Mouse (Mus musculus) c-Kit-positive CD71-positive TER-119-negative erythroid progenitor cells, embryonic 14.5 days (primary cell): ENCODE results near the gene Cdh3.

Experiments used
- DNase-seq: peaks from one replicate; pipeline ENCODE4 v3.0.0-alpha.2; 2013; ENCODE audit warnings: low read depth

The Cdh3 gene

GRCm38 (mm10) chr8:106510365-106510975 is at the start of gene Cdh3:
TSS of gene Cdh3 (plus strand) at chr8:106510891.
- no peak for DNase-seq

- no peak for DNase-seq
Observed at GRCm38 (mm10) chr8:106462131-106462530, 48.6 kb upstream of the Cdh3 start.

- no peak for DNase-seq
Observed at GRCm38 (mm10) chr8:106463795-106464194, 46.9 kb upstream of the Cdh3 start.

GRCm38 (mm10) chr8:106469485-106469884 is 41.2 kb upstream of the Cdh3 start:
- no peak for DNase-seq

- DNase-seq = no peak
Observed at GRCm38 (mm10) chr8:106474001-106474400, 36.7 kb upstream of the Cdh3 start.

GRCm38 (mm10) chr8:106500018-106500685 is 10.5 kb upstream of the Cdh3 start, which contains the start of gene 6030452D12Rik:
TSS of gene 6030452D12Rik (plus strand) at chr8:106500522.
- no peak for DNase-seq

- no peak for DNase-seq
Observed at GRCm38 (mm10) chr8:106504241-106504640, 6.5 kb upstream of the Cdh3 start.

- DNase-seq = no peak
Observed at GRCm38 (mm10) chr8:106505328-106505965, 5.2 kb upstream of the Cdh3 start.

GRCm38 (mm10) chr8:106506106-106506505 is 4.6 kb upstream of the Cdh3 start:
- DNase-seq = no peak

GRCm38 (mm10) chr8:106507761-106508331 is 2.8 kb upstream of the Cdh3 start:
- no peak for DNase-seq

GRCm38 (mm10) chr8:106508456-106508855 is 2.2 kb upstream of the Cdh3 start:
- DNase-seq = no peak

GRCm38 (mm10) chr8:106509079-106509780 is 1.5 kb upstream of the Cdh3 start:
- no peak for DNase-seq

- DNase-seq = no peak
Observed at GRCm38 (mm10) chr8:106511065-106511501, 392 bp downstream of the Cdh3 start.

- DNase-seq = no peak
Observed at GRCm38 (mm10) chr8:106511531-106512041, 895 bp downstream of the Cdh3 start.

- DNase-seq = no peak
Observed at GRCm38 (mm10) chr8:106512475-106513150, 1.9 kb downstream of the Cdh3 start.

- DNase-seq = no peak
Observed at GRCm38 (mm10) chr8:106515946-106516479, 5.3 kb downstream of the Cdh3 start.

- no peak for DNase-seq
Observed at GRCm38 (mm10) chr8:106516581-106516980, 5.9 kb downstream of the Cdh3 start.

- DNase-seq = no peak
Observed at GRCm38 (mm10) chr8:106518763-106519162, 8.1 kb downstream of the Cdh3 start.

GRCm38 (mm10) chr8:106520578-106520977 is 9.9 kb downstream of the Cdh3 start:
- DNase-seq = no peak

- DNase-seq = no peak
Observed at GRCm38 (mm10) chr8:106521845-106522244, 11.2 kb downstream of the Cdh3 start.

GRCm38 (mm10) chr8:106526725-106527124 is 16.0 kb downstream of the Cdh3 start:
- DNase-seq = no peak
